Comparison of ENCODE assay signal across 21 mouse cellular contexts in the genomic region with DNA sequence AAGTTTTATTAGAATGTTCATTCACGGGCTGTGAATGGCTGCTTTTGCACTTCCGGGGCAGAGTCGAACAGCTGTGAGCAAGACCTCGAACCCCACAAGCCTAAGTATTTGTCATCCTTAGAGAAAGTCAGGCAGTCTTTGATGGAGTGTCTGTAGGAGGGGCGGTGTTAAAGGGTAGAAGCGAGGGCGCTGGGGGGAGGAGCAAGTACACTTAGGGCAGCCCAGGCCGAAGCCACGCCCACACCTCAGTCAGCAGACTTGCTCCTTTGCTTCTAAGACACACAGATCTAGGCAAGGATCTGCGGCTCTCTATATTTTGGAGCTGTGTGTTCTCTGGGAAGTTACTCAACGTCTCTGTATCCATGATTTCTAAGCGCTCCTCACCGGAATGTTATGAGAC. TPM values are rescaled to one million over a fixed set of nuclear protein-coding genes. Genes with fewer than 3 reads are reported as not detected.
DNase-seq lines count a peak whose midpoint lies in the region; ATAC-seq lines count a peak whose summit lies in the region.
"Had no signal": no experiment of that assay in that cellular context is flagged by ENCODE, and none has a peak within 500 bp of the region (broad histone marks: within the 10 kb centered on the region; RNA-seq: fewer than 3 reads in every experiment).

No protein-coding gene starts in this region.

- 54% methylated on average over 13 of the region's 13 CpGs for WGBS in forebrain, embryonic 15.5 days
- 58% methylated on average over 13 of the region's 13 CpGs for WGBS in forebrain, embryonic 14.5 days
- 61% methylated on average over 13 of the region's 13 CpGs for WGBS in midbrain, embryonic 11.5 days
- 59% methylated on average over 13 of the region's 13 CpGs for WGBS in midbrain, embryonic 16.5 days

- no peaks in the 10 kb centered on the region for H3K27me3 ChIP-seq in forebrain, embryonic 15.5 days
- no peaks in the 10 kb centered on the region for H3K27me3 ChIP-seq in forebrain, embryonic 14.5 days (replicated peaks; ENCODE audit: control insufficient read depth, insufficient read depth, low read length)
- no peaks in the 10 kb centered on the region for H3K27me3 ChIP-seq in midbrain, embryonic 11.5 days (ENCODE audit: control insufficient read depth, insufficient read depth, low read length)
- H3K27me3 ChIP-seq in midbrain, embryonic 16.5 days (ENCODE audit: control insufficient read depth, insufficient read depth, low read depth, low read length), result no peaks in the 10 kb centered on the region; the same call in 1 of the 2 replicates

- no peak overlapping the region for H3K27ac ChIP-seq in forebrain, embryonic 15.5 days (replicated peaks)
- no peak overlapping the region for H3K27ac ChIP-seq in forebrain, embryonic 14.5 days (ENCODE audit: low read depth, low read length)
- no peak overlapping the region for H3K27ac ChIP-seq in midbrain, embryonic 11.5 days (ENCODE audit: low read depth, low read length)
- no peak overlapping the region for H3K27ac ChIP-seq in midbrain, embryonic 16.5 days (ENCODE audit: low read length)
- H3K27ac ChIP-seq: gastrocnemius, adult 2 months; heart, embryonic 13.5 days; hindbrain, postnatal 0 days; liver, embryonic 15.5 days; macrophage; neural tube, embryonic 12.5 days had no signal

- ATAC-seq in forebrain, embryonic 15.5 days (replicated peaks), result 0 out of 2 replicates have a peak, but pooled peaks have one; percentile 13
- ATAC-seq in forebrain, embryonic 14.5 days, result no peak
- ATAC-seq in midbrain, embryonic 11.5 days (ENCODE audit: low FRiP score), result peak; percentile 38; the same call in 1 of the 2 replicates
- ATAC-seq in midbrain, embryonic 16.5 days, result no peak
- 0 out of 2 replicates have a peak, but pooled peaks have one; percentile 26 for ATAC-seq in megakaryocyte progenitor cell, adult 5-6 weeks (replicated peaks; ENCODE audit: poor library complexity)
- ATAC-seq: hindbrain, postnatal 0 days had no signal

- DNase-seq in forebrain, embryonic 14.5 days (ENCODE audit: low spot score), result no peak
- DNase-seq in midbrain, embryonic 11.5 days (ENCODE audit: low spot score, missing footprints), result no peak
- peak; percentile 44 for DNase-seq in embryo, embryonic 10.5 days (ENCODE audit: low spot score)
- DNase-seq in adrenal gland, postnatal 25 days, result no peak
- DNase-seq in B cell, adult 2 months, result no peak
- DNase-seq: cerebellum, postnatal 10 days; gastrocnemius, adult 2 months; heart, postnatal 36 days; kidney, adult 9 months; right cerebral cortex, postnatal 14 days had no signal

- H3K9me3 ChIP-seq in forebrain, embryonic 15.5 days, result no peaks in the 10 kb centered on the region
- H3K9me3 ChIP-seq in forebrain, embryonic 14.5 days (replicated peaks; ENCODE audit: control insufficient read depth, low read length), result no peaks in the 10 kb centered on the region
- no peaks in the 10 kb centered on the region for H3K9me3 ChIP-seq in midbrain, embryonic 11.5 days (ENCODE audit: control insufficient read depth, low read length)
- no peaks in the 10 kb centered on the region for H3K9me3 ChIP-seq in midbrain, embryonic 16.5 days (replicated peaks; ENCODE audit: control insufficient read depth, low read length, poor library complexity, severe bottlenecking)
- H3K9me3 ChIP-seq: heart, embryonic 13.5 days; liver, embryonic 15.5 days; neural tube, embryonic 12.5 days had no signal

- H3K4me2 ChIP-seq in forebrain, embryonic 15.5 days (replicated peaks), result no peak overlapping the region
- no peak overlapping the region for H3K4me2 ChIP-seq in forebrain, embryonic 14.5 days (ENCODE audit: low read length)
- H3K4me2 ChIP-seq in midbrain, embryonic 11.5 days, result no peak overlapping the region
- no peak overlapping the region for H3K4me2 ChIP-seq in midbrain, embryonic 16.5 days (ENCODE audit: low read length)
- H3K4me2 ChIP-seq: heart, embryonic 13.5 days; liver, embryonic 15.5 days; neural tube, embryonic 12.5 days had no signal

- no peak overlapping the region for H3K9ac ChIP-seq in forebrain, embryonic 15.5 days (replicated peaks)
- no peak overlapping the region for H3K9ac ChIP-seq in forebrain, embryonic 14.5 days (ENCODE audit: low read length)
- H3K9ac ChIP-seq in midbrain, embryonic 11.5 days (ENCODE audit: low read length), result no peak overlapping the region
- H3K9ac ChIP-seq in midbrain, embryonic 16.5 days (ENCODE audit: low read depth, low read length), result no peak overlapping the region
- H3K9ac ChIP-seq: heart, embryonic 13.5 days; liver, embryonic 15.5 days; neural tube, embryonic 12.5 days had no signal

- H3K4me3 ChIP-seq in forebrain, embryonic 15.5 days, result no peak overlapping the region
- H3K4me3 ChIP-seq in forebrain, embryonic 14.5 days (ENCODE audit: low read depth, low read length), result no peak overlapping the region
- no peak overlapping the region for H3K4me3 ChIP-seq in midbrain, embryonic 11.5 days (ENCODE audit: low read depth, low read length)
- H3K4me3 ChIP-seq in midbrain, embryonic 16.5 days (ENCODE audit: low read depth, low read length), result no peak overlapping the region
- H3K4me3 ChIP-seq: erythroblast, embryonic 14.5 days; gastrocnemius, adult 2 months; heart, embryonic 13.5 days; liver, embryonic 15.5 days; neural tube, embryonic 12.5 days had no signal

- H3K36me3 ChIP-seq in forebrain, embryonic 15.5 days, result no peaks in the 10 kb centered on the region
- no peaks in the 10 kb centered on the region for H3K36me3 ChIP-seq in forebrain, embryonic 14.5 days (ENCODE audit: control insufficient read depth, insufficient read depth, low read length)
- no peaks in the 10 kb centered on the region for H3K36me3 ChIP-seq in midbrain, embryonic 11.5 days (ENCODE audit: control insufficient read depth, insufficient read depth, low read length)
- no peaks in the 10 kb centered on the region for H3K36me3 ChIP-seq in midbrain, embryonic 16.5 days (ENCODE audit: control insufficient read depth, insufficient read depth, low read length)
- H3K36me3 ChIP-seq: heart, embryonic 13.5 days; liver, embryonic 15.5 days; neural tube, embryonic 12.5 days had no signal

- no peaks in the 10 kb centered on the region for H3K4me1 ChIP-seq in forebrain, embryonic 15.5 days
- H3K4me1 ChIP-seq in forebrain, embryonic 14.5 days (ENCODE audit: control insufficient read depth, insufficient read depth, low read length), result no peaks in the 10 kb centered on the region
- H3K4me1 ChIP-seq in midbrain, embryonic 11.5 days (ENCODE audit: control insufficient read depth, insufficient read depth, low read length), result no peaks in the 10 kb centered on the region
- H3K4me1 ChIP-seq in midbrain, embryonic 16.5 days (ENCODE audit: control insufficient read depth, insufficient read depth, low read length), result no peaks in the 10 kb centered on the region
- H3K4me1 ChIP-seq: liver, embryonic 15.5 days; neural tube, embryonic 12.5 days had no signal

RNA-seq across cellular contexts. Expression of gene Oxtr, which starts 9.9 kb away (rescaled TPM):
- 0.55 and 0.62 TPM in 2 replicates for polyA plus RNA-seq in forebrain, embryonic 15.5 days (2015; fragmentation: Nextera tagmentation; extraction: Ambion mirVana)
- 0.39 and 0.70 TPM in 2 replicates for polyA plus RNA-seq in forebrain, embryonic 14.5 days (2014; fragmentation: Nextera tagmentation; extraction: Ambion mirVana)
- 0.11 and 0.26 TPM in 2 replicates for polyA plus RNA-seq in midbrain, embryonic 11.5 days (2014; fragmentation: Nextera tagmentation; extraction: Ambion mirVana)
- 1.6 and 2.3 TPM in 2 replicates for polyA plus RNA-seq in midbrain, embryonic 16.5 days (2015; fragmentation: Nextera tagmentation; extraction: Ambion mirVana)
- total RNA-seq in megakaryocyte progenitor cell, adult 5-6 weeks (2015), result 0.05 TPM in 1 of 2 replicates, not detected in the other
- total RNA-seq in megakaryocyte progenitor cell, adult 5-6 weeks (2017), result 0.04 TPM in 1 of 2 replicates, not detected in the other
- 292 and 436 TPM in 2 replicates for total RNA-seq in adrenal gland, postnatal 25 days (2021)
- total RNA-seq: granulocyte monocyte progenitor cell, adult 5-6 weeks had no signal
- polyA plus RNA-seq: erythroblast, embryonic 14.5 days; liver, embryonic 15.5 days; macrophage had no signal

RNA-seq across cellular contexts. Expression of gene Cav3, which starts 20.6 kb away (rescaled TPM):
- not detected in 2 replicates for polyA plus RNA-seq in forebrain, embryonic 15.5 days (2015; fragmentation: Nextera tagmentation; extraction: Ambion mirVana)
- not detected in 2 replicates for polyA plus RNA-seq in forebrain, embryonic 14.5 days (2014; fragmentation: Nextera tagmentation; extraction: Ambion mirVana)
- polyA plus RNA-seq in midbrain, embryonic 11.5 days (2014; fragmentation: Nextera tagmentation; extraction: Ambion mirVana), result 0.11 TPM in 1 of 2 replicates, not detected in the other
- 0.16 TPM in 1 of 2 replicates, not detected in the other for polyA plus RNA-seq in midbrain, embryonic 16.5 days (2015; fragmentation: Nextera tagmentation; extraction: Ambion mirVana)
- total RNA-seq in megakaryocyte progenitor cell, adult 5-6 weeks (2015), result not detected in 2 replicates
- not detected in 2 replicates for total RNA-seq in megakaryocyte progenitor cell, adult 5-6 weeks (2017)
- not detected in 2 replicates for total RNA-seq in adrenal gland, postnatal 25 days (2021)
- total RNA-seq: granulocyte monocyte progenitor cell, adult 5-6 weeks; hindbrain, postnatal 0 days; midbrain, postnatal 0 days had no signal
- polyA plus RNA-seq: erythroblast, embryonic 14.5 days; macrophage; midbrain, postnatal 0 days had no signal

Comparison
In these comparisons a context has a peak if more than half of its experiments do, and no peak if none do; other contexts are left out.
1. ATAC-seq: peak in forebrain, embryonic 15.5 days (single experiment), midbrain, embryonic 11.5 days (single experiment) and megakaryocyte progenitor cell, adult 5-6 weeks (single experiment); none in forebrain, embryonic 14.5 days (single experiment) and midbrain, embryonic 16.5 days (single experiment).